Mouse (Mus musculus): ENCODE measurements around the gene Crabp1.

DNA sequence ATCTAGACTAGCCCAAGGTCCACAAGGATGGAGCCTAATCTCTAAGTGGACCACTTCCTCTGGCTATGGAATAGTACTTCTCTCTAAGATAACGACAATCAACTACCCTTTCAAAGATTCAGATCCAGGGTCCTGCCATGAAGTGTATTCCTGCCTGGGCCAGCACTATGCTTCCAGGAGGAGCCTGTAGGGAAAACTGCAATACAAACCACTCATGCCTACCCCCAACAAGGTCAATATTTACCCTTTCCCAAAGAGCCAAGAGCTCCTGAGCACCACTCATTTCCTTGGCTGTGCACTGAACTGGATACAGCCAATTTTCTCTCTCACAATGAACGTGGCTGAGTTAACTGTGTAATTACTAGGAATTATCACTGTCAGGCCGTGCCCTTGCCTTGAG is 47.0 kb upstream of the Crabp1 start:
- no peak for TF ChIP-seq CTCF (IDR thresholded peaks at IDR 0.05; ENCODE audit: low read depth)
- TF ChIP-seq EP300 (IDR thresholded peaks at IDR 0.05; ENCODE audit: low read depth): no peak
